Mouse (Mus musculus) heart, embryonic 10.5 days (tissue): ENCODE results near the gene Txn1. TPM values are rescaled to one million over a fixed set of nuclear protein-coding genes. Genes with fewer than 3 reads are reported as not detected.

ENCODE experiments used
- DNase-seq: peaks from one replicate; pipeline ENCODE4 v3.0.0-alpha.2; 2017; ENCODE audit warnings: low spot score
- H3K27ac ChIP-seq: fragments of 300-500 bp; sonication (generic); 2 replicates; pipeline ENCODE4 v1.5.1; 2016; ENCODE audit warnings: mild to moderate bottlenecking
- H3K27me3 ChIP-seq: fragments of 300-500 bp; sonication (generic); 2 replicates; pipeline ENCODE4 v1.6.1; 2016; ENCODE audit warnings: mild to moderate bottlenecking; ENCODE audit not compliant: poor library complexity, insufficient read depth, severe bottlenecking
- H3K36me3 ChIP-seq: fragments of 300-500 bp; sonication (generic); 2 replicates; pipeline ENCODE4 v1.6.1; 2016; ENCODE audit warnings: mild to moderate bottlenecking, moderate library complexity
- H3K4me1 ChIP-seq: fragments of 300-500 bp; sonication (generic); 2 replicates; pipeline ENCODE4 v1.6.1; 2016; ENCODE audit warnings: mild to moderate bottlenecking
- H3K4me3 ChIP-seq: fragments of 300-500 bp; sonication (generic); 2 replicates; pipeline ENCODE4 v1.5.1; 2016; ENCODE audit warnings: mild to moderate bottlenecking, moderate library complexity
- H3K9me3 ChIP-seq: fragments of 300-500 bp; sonication (generic); 2 replicates; pipeline ENCODE4 v1.6.1; 2016; ENCODE audit warnings: mild to moderate bottlenecking, moderate library complexity
- WGBS: fragments of 180-500 bp; shearing (Covaris S2); methylation state at CpG from one replicate; pipeline ENCODE4 v1.1.7; 2016; 5-methylcytosine and 5-hydroxymethylcytosine counted together
- polyA plus RNA-seq: library from polyadenylated mRNA; unstranded; fragments of >200 nt; fragmentation: Nextera tagmentation; extraction: Ambion mirVana; gene quantifications from 2 replicates; pipeline ENCODE4 v1.2.1, GENCODE M21; 2016

Txn1 gene
- polyA plus RNA-seq, 1 experiment from 2014 or later: 354 TPM

DNA sequence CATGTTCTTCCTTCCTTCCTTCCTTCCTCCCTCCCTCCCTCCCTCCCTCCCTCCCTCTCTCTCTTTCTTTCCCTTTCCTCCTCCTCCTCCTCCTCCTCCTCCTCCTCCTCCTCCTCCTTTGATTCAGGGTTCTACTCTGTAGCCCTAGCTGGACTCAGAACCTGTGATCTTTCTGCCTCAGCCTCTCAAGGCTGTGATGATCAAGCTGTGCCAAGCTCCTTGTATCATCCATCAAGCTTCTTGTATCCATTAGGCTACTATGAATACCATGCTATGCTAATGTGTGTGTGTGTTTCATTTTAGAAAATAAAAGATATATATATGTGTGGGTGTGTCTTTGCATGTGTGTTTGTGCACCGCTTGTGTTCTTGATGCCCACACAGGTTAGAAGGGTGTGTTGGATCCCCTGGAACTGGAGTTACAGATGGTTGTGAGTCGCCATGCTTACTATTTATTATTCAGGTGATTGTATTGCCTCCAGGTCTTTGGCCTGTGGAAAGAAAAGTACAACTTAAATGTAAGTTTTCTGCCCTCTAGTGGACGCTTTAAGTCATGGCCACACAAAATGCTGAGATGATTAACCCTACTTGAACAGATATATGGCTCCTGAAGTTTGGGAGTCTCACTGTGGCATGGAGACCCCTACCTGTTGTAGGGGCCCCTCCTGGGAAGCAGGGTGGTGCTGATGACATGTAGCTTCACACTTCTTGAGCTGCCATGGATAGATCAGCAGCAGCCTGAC lies 28.6 kb downstream of the Txn1 start:
- H3K9me3 ChIP-seq: 0 out of 2 replicates have a peak, but pooled peaks cover 3% of the 10 kb centered on the region
- H3K4me1 ChIP-seq: no peaks in the 10 kb centered on the region
- H3K4me3 ChIP-seq: no peak overlapping the region
- DNase-seq: no peak
- WGBS: 26% methylated on average over 3 of the region's 3 CpGs
- no peaks in the 10 kb centered on the region for H3K27me3 ChIP-seq
- H3K36me3 ChIP-seq: 0 out of 2 replicates have a peak, but pooled peaks cover 2% of the 10 kb centered on the region
- H3K27ac ChIP-seq: no peak overlapping the region

DNA sequence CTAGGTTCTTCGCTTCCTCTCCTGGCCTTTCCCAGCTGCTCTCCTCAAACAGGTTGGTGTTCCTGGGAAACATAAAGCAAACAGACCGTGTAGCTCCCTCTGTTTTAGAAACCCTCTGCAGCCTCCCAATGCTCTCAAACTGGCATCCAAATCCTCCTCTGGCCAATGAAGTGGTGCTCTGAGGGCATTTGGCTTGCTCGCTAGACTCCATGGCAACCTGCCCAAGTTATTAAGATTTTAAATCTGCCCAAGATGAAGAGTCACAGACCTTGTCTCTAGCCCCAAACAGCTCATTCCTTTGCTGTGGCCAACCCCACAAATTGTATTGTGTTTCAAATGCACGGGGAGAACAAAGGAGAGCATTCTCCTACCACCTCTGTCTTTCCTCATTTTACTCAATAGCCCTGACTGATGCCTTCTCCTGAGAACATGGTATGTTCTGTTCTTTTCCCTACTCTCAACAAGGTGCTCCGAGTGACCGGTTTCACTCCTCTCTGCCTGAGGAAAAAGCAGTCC lies 31.6 kb downstream of the Txn1 start:
- Histone ChIP-seq H3K9me3 (no peaks in the 10 kb centered on the region), H3K27me3 (no peaks in the 10 kb centered on the region), H3K27ac (no peak overlapping the region), H3K4me3 (no peak overlapping the region), H3K36me3 (no peaks in the 10 kb centered on the region), H3K4me1 (peaks cover 6% of the 10 kb centered on the region)
- DNase-seq: no peak
- WGBS: 75% methylated on average over 6 of the region's 6 CpGs

DNA sequence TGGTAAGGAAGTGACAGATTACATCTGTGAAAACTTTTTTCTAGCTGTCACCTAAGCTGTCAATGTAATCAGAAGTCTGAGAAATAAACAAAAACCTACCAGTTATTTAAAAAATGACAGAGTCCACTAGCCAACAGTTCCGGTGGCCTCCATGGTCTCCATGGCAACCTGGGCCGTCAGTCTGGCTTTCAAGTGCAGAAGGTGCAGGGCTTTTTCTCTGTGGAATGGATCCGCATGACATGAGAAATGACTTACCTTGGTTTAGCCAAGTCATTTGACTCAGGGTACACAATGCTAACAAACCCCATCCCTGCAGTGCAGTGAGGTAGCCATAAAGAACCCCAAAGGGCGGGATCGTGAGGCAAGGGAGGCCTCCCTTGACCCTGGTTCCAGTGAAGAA lies 34.0 kb downstream of the Txn1 start:
- 76% methylated on average over 5 of the region's 5 CpGs for WGBS
- H3K27ac ChIP-seq: no peak overlapping the region
- no peak for DNase-seq
- no peak overlapping the region for H3K4me3 ChIP-seq
- peaks cover 5% of the 10 kb centered on the region; the same call in 1 of the 2 replicates for H3K27me3 ChIP-seq
- H3K9me3 ChIP-seq: no peaks in the 10 kb centered on the region
- H3K4me1 ChIP-seq: peaks cover 9% of the 10 kb centered on the region
- no peaks in the 10 kb centered on the region for H3K36me3 ChIP-seq

DNA sequence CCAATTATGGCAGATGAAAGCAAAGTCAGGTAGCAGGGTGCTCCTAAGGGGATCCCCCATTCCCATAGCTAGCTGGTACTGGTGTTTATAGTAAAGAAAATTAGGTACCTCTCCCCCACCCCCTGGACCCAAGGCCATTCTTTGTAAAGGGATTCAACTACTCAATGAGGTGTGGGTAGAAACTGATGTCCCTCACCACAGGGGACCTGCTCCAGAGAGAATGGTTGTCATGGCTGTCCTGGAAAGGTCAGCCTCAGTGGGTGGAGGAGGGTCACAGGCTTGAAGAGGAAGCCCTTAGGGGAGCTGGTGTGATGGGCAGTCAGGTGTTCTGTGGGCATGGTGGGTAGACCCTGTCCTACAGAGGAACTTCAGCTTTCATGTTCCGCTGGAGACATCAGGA lies 35.7 kb downstream of the Txn1 start:
- Histone ChIP-seq H3K9me3 (no peaks in the 10 kb centered on the region), H3K27me3 (peaks cover 14% of the 10 kb centered on the region), H3K27ac (no peak overlapping the region), H3K4me3 (no peak overlapping the region), H3K4me1 (peaks cover 20% of the 10 kb centered on the region), H3K36me3 (no peaks in the 10 kb centered on the region)
- WGBS: 89% methylated on average over 1 of the region's 1 CpGs
- no peak for DNase-seq

DNA sequence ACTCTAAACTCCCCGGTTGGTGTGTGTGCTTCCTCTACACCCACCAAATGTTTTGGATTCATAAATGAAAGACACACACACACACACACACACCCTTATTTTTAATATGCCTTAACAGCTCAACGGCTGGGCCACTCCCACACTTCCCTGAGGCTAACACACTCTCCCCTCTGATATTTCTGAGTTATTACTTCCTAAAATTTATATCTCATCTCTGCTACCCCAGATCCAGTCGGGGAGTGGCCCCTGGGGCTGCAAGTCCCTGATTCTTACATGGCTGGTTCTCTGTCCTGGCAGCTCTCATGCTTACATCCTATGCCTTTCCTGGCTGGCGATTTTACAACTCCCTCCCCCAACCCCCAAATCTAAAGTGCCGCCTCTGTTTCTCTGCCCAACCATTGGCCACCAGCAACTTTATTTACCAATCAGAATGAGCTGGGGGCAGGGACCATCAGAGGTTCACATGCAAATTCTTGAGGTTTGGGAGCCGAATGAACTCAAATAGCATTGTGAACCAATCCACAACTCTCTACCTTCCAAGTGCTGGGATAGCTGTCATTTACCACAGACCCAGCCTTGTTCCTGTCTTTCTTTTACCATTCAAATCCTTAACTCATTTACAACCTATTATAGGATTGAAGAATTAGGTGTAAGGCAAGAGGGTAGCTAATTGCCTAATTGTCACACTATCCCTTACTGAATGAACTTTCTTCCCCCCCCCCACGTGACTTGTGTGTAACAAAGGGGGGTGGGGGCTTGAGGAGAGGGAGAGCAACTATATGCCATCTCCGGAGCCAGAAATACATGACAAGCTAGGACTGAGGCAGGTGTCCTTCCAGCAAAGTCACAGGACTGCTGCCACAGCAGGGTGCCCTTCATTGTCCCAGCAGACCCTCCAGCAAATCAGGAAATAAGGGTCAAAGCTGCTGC lies 36.5 kb downstream of the Txn1 start:
- H3K36me3 ChIP-seq: no peaks in the 10 kb centered on the region
- H3K27ac ChIP-seq: no peak overlapping the region
- no peak overlapping the region for H3K4me3 ChIP-seq
- H3K9me3 ChIP-seq: no peaks in the 10 kb centered on the region
- H3K27me3 ChIP-seq: peaks cover 22% of the 10 kb centered on the region
- H3K4me1 ChIP-seq: peaks cover 25% of the 10 kb centered on the region
- DNase-seq: no peak
- WGBS: 26% methylated on average over 8 of the region's 8 CpGs

DNA sequence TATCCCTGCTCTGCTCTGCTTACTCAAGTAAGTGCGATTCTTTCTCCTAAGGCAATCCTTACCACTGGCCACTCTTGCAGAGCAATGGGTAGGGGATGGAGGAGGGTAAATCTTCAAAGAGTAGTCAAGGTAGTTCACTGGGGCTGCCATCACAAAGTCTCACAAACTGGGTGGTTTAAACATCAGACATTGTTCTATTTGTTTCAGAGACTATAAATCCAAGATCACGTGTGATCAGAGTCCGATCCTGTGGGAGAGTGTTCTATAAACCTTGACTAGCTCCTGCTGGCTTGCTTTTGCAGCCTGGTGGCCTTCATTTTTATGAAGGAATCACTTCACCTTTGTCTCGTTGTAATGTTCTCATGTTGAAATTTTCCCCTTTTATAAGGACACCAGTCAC lies 39.5 kb downstream of the Txn1 start:
- H3K27me3 ChIP-seq: peaks cover 24% of the 10 kb centered on the region
- no peak for DNase-seq
- peaks cover 25% of the 10 kb centered on the region for H3K4me1 ChIP-seq
- H3K27ac ChIP-seq: no peak overlapping the region
- no peaks in the 10 kb centered on the region for H3K9me3 ChIP-seq
- no peaks in the 10 kb centered on the region for H3K36me3 ChIP-seq
- 78% methylated on average over 4 of the region's 4 CpGs for WGBS
- H3K4me3 ChIP-seq: no peak overlapping the region

DNA sequence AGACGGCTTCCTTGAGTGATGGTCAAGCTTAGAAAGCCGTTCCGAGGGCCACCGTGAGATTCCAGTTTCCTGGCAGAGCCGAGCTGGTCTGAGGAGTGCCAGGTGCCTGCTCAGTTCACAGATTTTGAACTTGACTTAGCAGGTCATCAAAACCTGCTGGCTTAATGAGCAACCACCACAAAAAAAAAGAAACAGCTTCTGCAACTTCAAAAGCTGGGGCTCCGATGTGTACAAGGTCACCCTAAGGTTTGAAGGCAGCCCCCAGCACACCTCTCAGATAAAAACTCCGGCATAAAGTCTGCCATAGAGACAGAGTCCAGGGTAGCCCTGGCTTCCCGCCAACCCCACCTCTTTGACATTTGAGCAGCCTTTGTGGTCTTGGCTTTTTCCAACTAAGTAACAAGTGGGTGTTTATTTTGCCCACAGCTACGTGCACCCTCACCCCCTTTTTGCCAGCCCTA lies 40.0 kb downstream of the Txn1 start, which contains the start of gene D630039A03Rik:
D630039A03Rik (minus strand) TSS at position 97 of the 461 bp plus-strand sequence.
- 9% methylated on average over 9 of the region's 9 CpGs for WGBS
- H3K27me3 ChIP-seq: peaks cover 24% of the 10 kb centered on the region
- H3K4me3 ChIP-seq: peak within 1 kb of the TSS; percentile 48
- DNase-seq: no peak
- H3K4me1 ChIP-seq: peaks cover 25% of the 10 kb centered on the region
- H3K27ac ChIP-seq: 0 out of 2 replicates have a peak within 1 kb of the TSS, but pooled peaks have one; percentile 62
- H3K36me3 ChIP-seq: no peaks in the 10 kb centered on the region
- H3K9me3 ChIP-seq: no peaks in the 10 kb centered on the region

DNA sequence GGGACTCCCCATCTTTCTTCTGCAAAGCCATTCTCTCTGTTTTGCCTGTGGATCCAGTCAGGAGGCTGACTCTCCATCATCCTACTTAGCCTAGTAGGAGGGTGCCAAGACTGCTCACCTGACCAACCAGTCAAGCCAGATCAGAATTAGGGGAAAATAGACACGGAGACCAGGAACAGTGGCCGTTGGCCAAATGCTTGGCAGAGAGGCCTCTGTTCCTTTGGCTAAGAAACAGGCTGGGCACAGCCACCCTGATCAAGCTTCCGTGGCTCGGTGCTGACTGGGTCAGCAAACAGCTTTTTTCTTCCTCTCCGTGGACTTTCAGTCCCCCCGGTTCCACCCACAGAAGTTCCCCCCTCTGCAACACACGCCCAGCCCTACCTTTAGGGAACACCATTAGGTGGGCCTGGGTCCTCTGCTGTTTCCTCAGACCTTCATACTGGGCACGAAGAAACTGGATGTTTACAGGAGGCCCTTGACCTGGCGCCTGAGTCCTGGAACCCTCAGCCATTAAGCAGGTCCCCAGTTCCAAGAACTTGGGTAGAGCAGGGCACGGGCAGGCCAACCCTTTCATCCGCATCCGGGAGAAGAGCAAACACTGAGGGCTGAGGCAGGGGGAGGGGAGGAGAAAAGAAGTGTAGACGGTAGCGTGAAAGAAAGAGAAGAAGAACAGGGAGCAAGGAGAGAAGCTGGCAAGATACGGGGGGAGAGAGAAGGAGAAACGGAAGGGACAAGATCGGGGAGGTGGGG lies 40.8 kb downstream of the Txn1 start:
- H3K4me1 ChIP-seq: peaks cover 25% of the 10 kb centered on the region
- H3K27me3 ChIP-seq: peaks cover 24% of the 10 kb centered on the region
- H3K9me3 ChIP-seq: no peaks in the 10 kb centered on the region
- WGBS: 32% methylated on average over 17 of the region's 17 CpGs
- H3K4me3 ChIP-seq: peak overlapping the region; percentile 48
- DNase-seq: no peak
- no peaks in the 10 kb centered on the region for H3K36me3 ChIP-seq
- 0 out of 2 replicates have a peak overlapping the region, but pooled peaks have one; percentile 62 for H3K27ac ChIP-seq

DNA sequence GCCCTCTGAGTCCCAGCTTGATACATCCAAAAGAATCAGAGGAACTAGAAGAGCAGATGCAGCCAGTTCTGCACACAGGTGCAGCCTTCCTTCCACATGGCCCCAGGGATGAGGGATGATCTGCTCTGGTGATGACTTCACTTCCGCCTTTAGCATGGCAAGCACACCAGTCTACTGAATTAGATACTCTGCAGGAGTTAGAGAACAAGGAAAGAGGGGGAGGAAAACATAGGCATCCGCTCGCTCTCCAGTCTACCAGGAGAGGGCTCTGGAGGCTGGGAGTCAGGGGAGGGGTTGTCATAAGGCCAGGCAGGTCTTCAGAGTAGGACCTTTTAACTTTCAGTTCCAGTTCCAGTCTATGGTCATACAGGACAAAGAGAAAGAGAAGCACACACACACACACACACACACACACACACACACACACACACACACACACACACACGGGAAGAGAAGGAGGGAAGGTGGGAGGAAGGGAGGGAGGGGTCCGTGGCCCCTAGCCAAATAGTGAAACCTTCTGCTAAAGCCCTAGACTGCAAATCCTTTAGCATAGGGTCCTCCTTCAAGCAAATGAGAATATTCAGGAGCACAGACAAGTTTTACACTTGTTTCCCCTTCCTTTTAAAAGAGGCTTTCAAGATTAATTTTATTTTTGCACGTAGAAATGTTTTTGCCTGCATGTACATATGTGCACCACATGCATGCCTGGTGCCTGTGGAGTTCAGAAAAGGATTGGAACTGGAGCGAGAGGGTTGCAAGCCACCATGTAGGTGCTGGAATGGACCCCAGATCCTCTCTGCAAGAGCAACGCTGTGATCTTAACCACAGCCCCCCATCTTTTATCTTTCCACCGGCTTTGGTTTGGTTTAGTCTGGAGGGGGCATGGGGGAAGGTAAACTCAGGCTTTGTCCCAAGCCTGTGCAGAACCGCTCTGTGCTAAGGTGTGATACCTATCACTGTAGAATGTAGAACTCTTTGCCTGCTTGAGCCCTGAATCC lies 41.7 kb downstream of the Txn1 start:
- DNase-seq: no peak
- 60% methylated on average over 10 of the region's 10 CpGs for WGBS
- H3K27ac ChIP-seq: no peak overlapping the region

DNA sequence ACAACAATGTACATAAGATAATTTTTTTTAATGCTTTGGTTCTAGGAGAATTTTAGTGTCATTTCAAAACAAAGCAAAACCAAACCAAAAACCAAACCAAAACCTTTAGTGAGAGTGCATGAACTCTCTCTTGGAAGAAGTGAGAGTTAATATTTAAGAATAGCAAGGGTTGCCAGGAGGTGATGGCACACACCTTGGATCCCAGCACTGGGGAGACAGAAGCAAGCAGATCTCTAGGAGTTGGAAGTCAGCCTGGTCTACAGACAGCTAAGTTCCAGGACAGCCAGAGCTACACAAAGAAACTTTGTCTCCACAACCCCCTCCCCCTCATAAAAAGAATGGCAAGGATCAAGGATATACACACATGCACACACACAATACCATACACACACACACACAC lies 43.2 kb downstream of the Txn1 start:
- no peak for DNase-seq
- no peaks in the 10 kb centered on the region for H3K9me3 ChIP-seq
- H3K27ac ChIP-seq: no peak overlapping the region
- H3K36me3 ChIP-seq: no peaks in the 10 kb centered on the region
- peaks cover 17% of the 10 kb centered on the region for H3K4me1 ChIP-seq
- no peak overlapping the region for H3K4me3 ChIP-seq
- peaks cover 21% of the 10 kb centered on the region for H3K27me3 ChIP-seq

More for the DNA sequence above, 41.7 kb downstream of the Txn1 start:
- Histone ChIP-seq H3K4me1 (peaks cover 18% of the 10 kb centered on the region), H3K27me3 (peaks cover 24% of the 10 kb centered on the region), H3K9me3 (no peaks in the 10 kb centered on the region), H3K36me3 (no peaks in the 10 kb centered on the region), H3K4me3 (no peak overlapping the region)

DNA sequence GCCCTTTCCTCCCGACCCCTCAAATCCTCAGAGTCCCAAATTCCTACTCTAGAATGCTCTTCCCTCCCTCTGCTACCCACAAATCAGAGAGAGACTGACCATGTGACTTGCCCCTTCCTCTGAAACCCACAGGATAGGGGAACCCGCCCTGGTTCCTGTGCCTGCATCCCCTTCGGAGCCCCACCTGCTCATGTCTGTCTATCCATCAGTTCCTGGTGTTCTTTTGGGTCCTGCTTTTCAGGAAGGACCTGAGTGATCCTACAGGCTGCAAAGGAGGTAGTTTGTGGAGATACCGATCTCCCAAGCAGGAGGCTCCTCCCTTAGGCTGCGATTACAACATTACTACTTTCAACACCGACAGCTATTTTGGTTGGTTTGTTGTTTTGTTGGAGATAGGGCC lies 47.4 kb downstream of the Txn1 start:
- Histone ChIP-seq H3K27ac (no peak overlapping the region), H3K9me3 (no peaks in the 10 kb centered on the region), H3K27me3 (peaks cover 3% of the 10 kb centered on the region; the same call in 1 of the 2 replicates), H3K4me3 (no peak overlapping the region), H3K36me3 (no peaks in the 10 kb centered on the region), H3K4me1 (peaks cover 7% of the 10 kb centered on the region; the same call in 1 of the 2 replicates)
- no peak for DNase-seq
- WGBS: 58% methylated on average over 6 of the region's 6 CpGs
